Mouse (Mus musculus) heart, embryonic 15.5 days (tissue): ENCODE measurements around the gene Rasgef1a. TPM values are rescaled to one million over a fixed set of nuclear protein-coding genes. Genes with fewer than 3 reads are reported as not detected.

Experiments used
- ATAC-seq: fragments of 200-750 bp; cut with Nextera tagmentation; replicated peaks from 2 replicates; pipeline ENCODE4 v1.8.0; 2017; ENCODE audit warnings: low read depth, moderate TSS enrichment; ENCODE audit not compliant: insufficient number of reproducible peaks, insufficient read depth, low FRiP score
- H3K27ac ChIP-seq: fragments of 300-500 bp; sonication (generic); 2 replicates; pipeline ENCODE4 v1.5.1; 2015; ENCODE audit warnings: mild to moderate bottlenecking, inconsistent platforms
- H3K27me3 ChIP-seq: fragments of 300-500 bp; sonication (generic); 2 replicates; pipeline ENCODE4 v1.6.1; 2015; ENCODE audit warnings: inconsistent platforms
- H3K36me3 ChIP-seq: fragments of 300-500 bp; sonication (generic); 2 replicates; pipeline ENCODE4 v1.6.1; 2015; ENCODE audit warnings: mild to moderate bottlenecking, inconsistent platforms
- H3K4me1 ChIP-seq: fragments of 300-500 bp; sonication (generic); replicated peaks from 2 replicates; pipeline ENCODE4 v1.6.1; 2015; ENCODE audit warnings: inconsistent platforms
- H3K4me2 ChIP-seq: fragments of 300-500 bp; sonication (generic); 2 replicates; pipeline ENCODE4 v1.6.1; 2015; ENCODE audit warnings: inconsistent platforms, mild to moderate bottlenecking, moderate library complexity
- H3K4me3 ChIP-seq: fragments of 300-500 bp; sonication (generic); 2 replicates; pipeline ENCODE4 v1.5.1; 2015; ENCODE audit warnings: mild to moderate bottlenecking, inconsistent platforms
- H3K9ac ChIP-seq: fragments of 300-500 bp; sonication (generic); 2 replicates; pipeline ENCODE4 v1.6.1; 2015; ENCODE audit warnings: mild to moderate bottlenecking, inconsistent platforms
- H3K9me3 ChIP-seq: fragments of 300-500 bp; sonication (generic); replicated peaks from 2 replicates; pipeline ENCODE4 v1.6.1; 2016; ENCODE audit warnings: inconsistent platforms
- WGBS: fragments of 180-500 bp; shearing (Covaris S2); methylation state at CpG from one replicate; pipeline ENCODE4 v1.1.7; 2015; ENCODE audit warnings: mixed read lengths; 5-methylcytosine and 5-hydroxymethylcytosine counted together
- microRNA-seq: library from miRNA; unstranded; fragments of <30 nt; microRNA quantifications from one replicate; pipeline ENCODE4, GENCODE M21; 2016
- polyA plus RNA-seq: library from polyadenylated mRNA; unstranded; fragments of >200 nt; fragmentation: Nextera tagmentation; extraction: Ambion mirVana; gene quantifications from 2 replicates; pipeline ENCODE4 v1.2.1, GENCODE M21; 2015

Rasgef1a gene
- polyA plus RNA-seq, 1 experiment from 2014 or later, result 0.53 TPM

GRCm38 (mm10) chr6:118137148-118137547 lies 125.9 kb downstream of the Rasgef1a start:
- Histone ChIP-seq H3K36me3 (no peaks in the 10 kb centered on the region), H3K4me1 (0 out of 2 replicates have a peak, but pooled peaks cover 2% of the 10 kb centered on the region), H3K27me3 (no peaks in the 10 kb centered on the region), H3K27ac (no peak overlapping the region), H3K9ac (no peak overlapping the region), H3K4me3 (no peak overlapping the region), H3K4me2 (no peak overlapping the region), H3K9me3 (no peaks in the 10 kb centered on the region)
- ATAC-seq, result no peak
- 63% methylated on average over 2 of the region's 2 CpGs for WGBS

GRCm38 (mm10) chr6:118138731-118139709 lies 127.8 kb downstream of the Rasgef1a start, which contains the start of gene Csgalnact2:
Csgalnact2 (minus strand) TSS chr6:118139140.
- peak; percentile 99 for ATAC-seq
- H3K36me3 ChIP-seq, result no peaks in the 10 kb centered on the region
- 0 out of 2 replicates have a peak, but pooled peaks cover 2% of the 10 kb centered on the region for H3K4me1 ChIP-seq
- H3K9me3 ChIP-seq, result no peaks in the 10 kb centered on the region
- peak within 1 kb of the TSS; percentile 82 for H3K27ac ChIP-seq
- H3K4me2 ChIP-seq, result peak within 1 kb of the TSS; percentile 78
- 6% methylated on average over 61 of the region's 66 CpGs for WGBS
- peak within 1 kb of the TSS; percentile 76 for H3K4me3 ChIP-seq
- peak within 1 kb of the TSS; percentile 69 for H3K9ac ChIP-seq
- no peaks in the 10 kb centered on the region for H3K27me3 ChIP-seq

GRCm38 (mm10) chr6:118140961-118141360 lies 129.7 kb downstream of the Rasgef1a start:
- H3K4me3 ChIP-seq, result no peak overlapping the region
- H3K27ac ChIP-seq, result no peak overlapping the region
- H3K36me3 ChIP-seq, result no peaks in the 10 kb centered on the region
- H3K4me2 ChIP-seq, result no peak overlapping the region
- H3K9ac ChIP-seq, result no peak overlapping the region
- H3K4me1 ChIP-seq, result 0 out of 2 replicates have a peak, but pooled peaks cover 2% of the 10 kb centered on the region
- no peaks in the 10 kb centered on the region for H3K27me3 ChIP-seq
- WGBS, result 66% methylated on average over 6 of the region's 6 CpGs
- ATAC-seq, result no peak
- H3K9me3 ChIP-seq, result no peaks in the 10 kb centered on the region

Small RNAs within 50 kb of the gene (microRNA-seq; reads per million reads assigned to microRNA genes)
- gene Mir7044, result not detected

Other genes starting within 250 kb of the Rasgef1a start
- 60.9 and 73.8 TPM in 2 replicates for gene Zfp637, start 170.3 kb upstream of the Rasgef1a start, polyA plus RNA-seq
- 1.1 and 2.3 TPM in 2 replicates for gene Zfp239, start 149.3 kb upstream of the Rasgef1a start, polyA plus RNA-seq
- 424 and 511 TPM in 2 replicates for gene Hnrnpf, start 111.1 kb upstream of the Rasgef1a start, polyA plus RNA-seq
- gene Fxyd4, start 73.7 kb upstream of the Rasgef1a start, polyA plus RNA-seq, result 1.7 and 2.3 TPM in 2 replicates
- 10.7 and 10.8 TPM in 2 replicates for gene Csgalnact2, start 127.7 kb downstream of the Rasgef1a start, polyA plus RNA-seq
- 0.28 and 0.67 TPM in 2 replicates for gene Ret, start 186.3 kb downstream of the Rasgef1a start, polyA plus RNA-seq